Mouse (Mus musculus) left cerebral cortex, adult 8-10 months (tissue): ENCODE measurements at regions not wholly inside any gene's neighbourhood (a gene's known extent, or its start where the extent isn't known, plus 50 kb on each side); places are given as distances from the start of the nearest gene placed in this dataset.

ENCODE experiments used
- DNase-seq, 2 experiments: peaks; one replicate each; pipeline ENCODE4 v3.0.0; 2022; ENCODE audit warnings: low spot score in 2 of 2

- DNase-seq, result no peak
Measured at GRCm38 (mm10) chr6:95179993-95180392, 63.0 kb downstream of the Kbtbd8 start.

GRCm38 (mm10) chr6:95182238-95182637 lies 65.2 kb downstream of the Kbtbd8 start:
- no peak for DNase-seq

GRCm38 (mm10) chr6:95185074-95185931 lies 68.3 kb downstream of the Kbtbd8 start:
- DNase-seq, result no peak

- no peak for DNase-seq
Measured at GRCm38 (mm10) chr6:95196631-95197030, 79.6 kb downstream of the Kbtbd8 start.

GRCm38 (mm10) chr6:95198611-95199010 lies 81.6 kb downstream of the Kbtbd8 start:
- DNase-seq, result peak in 1 of 2 experiments; percentile 46

GRCm38 (mm10) chr6:95202291-95202790 lies 85.3 kb downstream of the Kbtbd8 start:
- no peak for DNase-seq

GRCm38 (mm10) chr6:95202978-95203377 lies 85.9 kb downstream of the Kbtbd8 start:
- DNase-seq, result no peak

GRCm38 (mm10) chr6:95204231-95204630 lies 87.2 kb downstream of the Kbtbd8 start:
- no peak for DNase-seq

GRCm38 (mm10) chr6:95207063-95207462 lies 90.0 kb downstream of the Kbtbd8 start:
- DNase-seq, result peak in 1 of 2 experiments; percentile 40

- peak in 1 of 2 experiments; percentile 84 for DNase-seq
Measured at GRCm38 (mm10) chr6:95217431-95217830, 100.4 kb downstream of the Kbtbd8 start.

GRCm38 (mm10) chr6:95218830-95219229 lies 101.8 kb downstream of the Kbtbd8 start:
- DNase-seq, result no peak

GRCm38 (mm10) chr6:95223537-95223936 lies 98.4 kb upstream of the Gm10234 start:
- peak; percentile 67 to 79 for DNase-seq

GRCm38 (mm10) chr6:95229885-95230284 lies 92.0 kb upstream of the Gm10234 start:
- DNase-seq, result no peak

- DNase-seq, result no peak
Measured at GRCm38 (mm10) chr6:95234712-95235111, 87.2 kb upstream of the Gm10234 start.

- no peak for DNase-seq
Measured at GRCm38 (mm10) chr6:95243657-95244056, 78.3 kb upstream of the Gm10234 start.

GRCm38 (mm10) chr6:95244911-95245310 lies 77.0 kb upstream of the Gm10234 start:
- DNase-seq, result no peak

- DNase-seq, result no peak
Measured at GRCm38 (mm10) chr6:95256303-95256702, 65.6 kb upstream of the Gm10234 start.

- DNase-seq, result no peak
Measured at GRCm38 (mm10) chr6:95261001-95261400, 60.9 kb upstream of the Gm10234 start.

GRCm38 (mm10) chr6:95264011-95264869 lies 57.7 kb upstream of the Gm10234 start:
- DNase-seq, result no peak

- peak in 1 of 2 experiments; percentile 10 for DNase-seq
Measured at GRCm38 (mm10) chr6:95269524-95269923, 52.4 kb upstream of the Gm10234 start.
